Mouse (Mus musculus) lung, postnatal 0 days (tissue): ENCODE measurements around the gene Islr. TPM values are rescaled to one million over a fixed set of nuclear protein-coding genes. Genes with fewer than 3 reads are reported as not detected.

Experiments
- ATAC-seq: fragments of 200-750 bp; cut with Nextera tagmentation; 2 replicates; pipeline ENCODE4 v1.8.0; 2017; ENCODE audit warnings: moderate library complexity
- DNase-seq: peaks from one replicate; pipeline ENCODE4 v3.0.0-alpha.2; 2016; ENCODE audit warnings: low spot score
- H3K27ac ChIP-seq: fragments of 300-500 bp; sonication (generic); 2 replicates; pipeline ENCODE4 v1.5.1; 2014; ENCODE audit warnings: antibody characterized with exemption, mild to moderate bottlenecking, low read length, mixed read lengths
- H3K27me3 ChIP-seq: fragments of 300-500 bp; sonication (generic); replicated peaks from 2 replicates; pipeline ENCODE4 v1.6.1; 2014; ENCODE audit warnings: low read length, mixed read lengths; ENCODE audit not compliant: insufficient read depth
- H3K36me3 ChIP-seq: fragments of 300-500 bp; sonication (generic); 2 replicates; pipeline ENCODE4 v1.6.1; 2014; ENCODE audit warnings: low read length, mixed read lengths; ENCODE audit not compliant: insufficient read depth
- H3K4me1 ChIP-seq: fragments of 300-500 bp; sonication (generic); 2 replicates; pipeline ENCODE4 v1.6.1; 2014; ENCODE audit warnings: antibody characterized with exemption, low read depth, low read length, mixed read lengths; ENCODE audit not compliant: insufficient read depth
- H3K4me2 ChIP-seq: fragments of 300-500 bp; sonication (generic); replicated peaks from 2 replicates; pipeline ENCODE4 v1.6.1; 2014; ENCODE audit warnings: low read depth, mild to moderate bottlenecking, low read length, moderate library complexity, mixed read lengths
- H3K4me3 ChIP-seq: fragments of 300-500 bp; sonication (generic); 2 replicates; pipeline ENCODE4 v1.5.1; 2014; ENCODE audit warnings: low read depth, low read length
- H3K9ac ChIP-seq: fragments of 300-500 bp; sonication (generic); replicated peaks from 2 replicates; pipeline ENCODE4 v1.6.1; 2014; ENCODE audit warnings: low read depth, mild to moderate bottlenecking
- H3K9me3 ChIP-seq: fragments of 300-500 bp; sonication (generic); 2 replicates; pipeline ENCODE4 v1.6.1; 2016; ENCODE audit warnings: low read length, mixed read lengths
- CTCF ChIP-seq: IDR thresholded peaks from 2 replicates; pipeline ENCODE4 v1.5.1; 2016; ENCODE audit warnings: antibody characterized with exemption, mild to moderate bottlenecking
- EP300 ChIP-seq: IDR thresholded peaks from 2 replicates; pipeline ENCODE4 v1.6.1; 2016; ENCODE audit warnings: antibody characterized with exemption, mild to moderate bottlenecking, control low read depth
- WGBS: fragments of 180-500 bp; shearing (Covaris S2); extraction: QIAGEN DNeasy Blood & Tissue Kit; methylation state at CpG from one replicate; pipeline ENCODE4 v1.1.7; 2014; 5-methylcytosine and 5-hydroxymethylcytosine counted together
- polyA plus RNA-seq: library from polyadenylated mRNA; unstranded; fragments of >200 nt; fragmentation: Nextera tagmentation; extraction: Ambion mirVana; gene quantifications from 2 replicates; pipeline ENCODE4 v1.2.1, GENCODE M21; 2015

Gene Islr
- polyA plus RNA-seq, 1 experiment from 2014 or later, result 21.6 TPM

DNA sequence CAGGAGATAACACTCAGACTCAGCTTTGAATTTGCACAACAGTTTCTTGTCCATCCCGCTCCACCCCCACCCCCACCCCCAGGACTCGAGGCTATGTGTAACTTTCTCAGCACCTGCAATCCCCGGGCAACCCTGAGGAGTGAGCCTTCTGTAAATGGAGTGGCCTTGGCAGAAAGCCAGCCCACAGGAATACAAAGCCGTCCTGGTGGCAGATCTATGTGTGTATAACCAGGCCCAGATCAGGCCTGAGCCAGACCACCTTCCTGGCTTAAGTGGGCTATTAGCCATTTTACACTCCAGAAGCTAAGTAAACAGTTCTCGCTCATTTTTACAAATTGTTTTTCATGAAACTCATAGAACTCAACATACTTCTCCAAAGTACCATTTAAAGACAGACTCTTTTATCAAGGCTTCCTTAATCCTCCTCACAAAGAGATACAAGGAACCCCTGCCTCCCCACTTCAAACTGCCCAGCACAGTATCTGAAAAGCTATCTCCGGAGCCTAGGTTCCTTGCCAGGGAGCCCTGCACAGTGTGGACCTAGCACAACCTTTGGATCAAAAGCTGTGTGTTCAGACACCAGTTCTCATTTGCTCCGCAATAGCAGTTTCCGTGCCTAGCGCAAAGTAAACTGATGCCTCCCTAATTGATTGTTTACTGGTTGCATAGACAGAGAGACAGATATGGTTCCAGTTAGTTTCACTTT is 37.8 kb upstream of the Islr start:
- H3K9me3 ChIP-seq, result no peaks in the 10 kb centered on the region
- H3K4me1 ChIP-seq, result peaks cover 4% of the 10 kb centered on the region; the same call in 1 of the 2 replicates
- 40% methylated on average over 9 of the region's 9 CpGs for whole genome bisulfite sequencing
- DNase-seq, result peak; percentile 81
- no peak overlapping the region for H3K4me3 ChIP-seq
- no peak overlapping the region for H3K4me2 ChIP-seq
- no peak overlapping the region for H3K9ac ChIP-seq
- peak overlapping the region; percentile 4; the same call in 1 of the 2 replicates for H3K27ac ChIP-seq
- no peak for TF ChIP-seq CTCF
- TF ChIP-seq EP300, result no peak
- peak; percentile 79 for ATAC-seq
- no peaks in the 10 kb centered on the region for H3K27me3 ChIP-seq
- H3K36me3 ChIP-seq, result no peaks in the 10 kb centered on the region

DNA sequence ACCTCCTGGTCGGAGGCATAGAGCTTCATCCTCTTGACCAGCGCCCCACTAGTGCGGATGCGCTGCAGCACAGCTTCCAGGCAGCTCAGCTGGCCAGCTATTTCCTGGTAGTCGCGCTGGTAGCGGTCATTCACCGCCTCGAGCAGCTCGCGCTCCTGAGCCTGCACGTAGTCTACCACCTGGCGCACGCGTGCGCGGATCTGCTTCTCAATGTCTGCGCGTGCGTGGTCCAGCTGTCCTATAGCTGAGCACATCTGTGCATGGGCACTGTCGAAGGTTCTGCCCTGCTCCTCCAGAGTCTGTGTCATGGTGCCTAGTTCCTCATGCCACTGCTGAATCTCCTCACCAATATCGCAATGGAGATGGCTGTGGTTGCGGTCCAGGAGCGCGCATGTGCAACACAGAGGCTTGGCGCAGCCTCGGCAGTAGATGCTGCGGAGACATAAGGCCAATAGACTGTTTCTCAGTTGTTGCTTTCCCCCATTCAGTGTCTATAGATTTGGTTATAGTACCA is 30.5 kb upstream of the Islr start:
- H3K27me3 ChIP-seq, result no peaks in the 10 kb centered on the region
- ATAC-seq, result no peak
- 95% methylated on average over 28 of the region's 28 CpGs for WGBS
- H3K9ac ChIP-seq, result no peak overlapping the region
- H3K4me3 ChIP-seq, result no peak overlapping the region
- H3K36me3 ChIP-seq, result peaks cover 18% of the 10 kb centered on the region
- no peak overlapping the region for H3K27ac ChIP-seq
- H3K4me2 ChIP-seq, result no peak overlapping the region
- TF ChIP-seq EP300, result no peak
- TF ChIP-seq CTCF, result no peak
- H3K9me3 ChIP-seq, result no peaks in the 10 kb centered on the region
- no peaks in the 10 kb centered on the region for H3K4me1 ChIP-seq
- no peak for DNase-seq

DNA sequence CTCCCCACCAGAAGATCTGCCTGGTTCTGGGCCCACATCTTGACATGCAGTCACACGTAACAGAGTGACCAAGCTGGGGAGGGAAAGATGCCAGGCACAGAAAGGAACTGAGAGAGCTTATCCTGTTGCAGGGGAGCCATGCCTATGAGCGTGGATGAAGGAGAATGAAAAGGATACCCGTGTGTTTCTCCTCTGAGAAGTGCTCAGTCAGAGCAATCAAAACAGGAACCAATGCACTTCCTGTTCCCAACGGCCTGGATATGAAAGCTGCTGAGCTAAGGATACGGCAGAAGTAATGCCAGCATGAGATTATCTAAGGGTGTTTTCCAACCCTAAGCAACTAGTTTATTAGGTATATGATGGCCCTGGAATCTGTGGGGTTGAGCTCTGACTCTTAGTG is 28.3 kb upstream of the Islr start:
- 45% methylated on average over 5 of the region's 5 CpGs for WGBS
- TF ChIP-seq CTCF, result no peak
- TF ChIP-seq EP300, result no peak
- ATAC-seq, result no peak; the same call in 1 of the 2 replicates

DNA sequence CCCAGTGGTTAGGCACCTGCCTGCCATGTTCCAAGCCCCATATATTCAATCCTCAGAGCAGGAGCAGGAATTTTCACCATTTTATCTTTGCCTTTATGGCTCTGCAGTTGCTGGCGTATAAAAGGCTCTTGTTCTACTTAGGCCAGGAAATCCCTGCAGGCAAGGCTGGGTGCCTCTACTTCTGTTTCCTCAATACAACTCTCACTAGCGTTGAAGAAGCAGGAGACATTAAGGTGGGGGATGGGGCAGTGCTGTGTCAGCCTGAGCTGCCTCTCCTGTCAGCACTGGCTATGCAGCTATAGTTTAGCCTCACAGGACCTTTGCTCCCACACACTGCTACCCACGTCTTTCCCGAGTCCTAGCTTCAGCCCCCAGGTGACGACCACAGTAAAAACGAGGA is 27.6 kb upstream of the Islr start:
- no peak overlapping the region for H3K9ac ChIP-seq
- WGBS, result 51% methylated on average over 6 of the region's 6 CpGs

More for the DNA sequence above, 28.3 kb upstream of the Islr start:
- Histone ChIP-seq H3K4me2 (no peak overlapping the region), H3K27me3 (no peaks in the 10 kb centered on the region), H3K36me3 (peaks cover 30% of the 10 kb centered on the region), H3K4me3 (no peak overlapping the region), H3K27ac (peak overlapping the region; percentile 32), H3K9ac (no peak overlapping the region), H3K9me3 (no peaks in the 10 kb centered on the region), H3K4me1 (no peaks in the 10 kb centered on the region)
- no peak for DNase-seq

DNA sequence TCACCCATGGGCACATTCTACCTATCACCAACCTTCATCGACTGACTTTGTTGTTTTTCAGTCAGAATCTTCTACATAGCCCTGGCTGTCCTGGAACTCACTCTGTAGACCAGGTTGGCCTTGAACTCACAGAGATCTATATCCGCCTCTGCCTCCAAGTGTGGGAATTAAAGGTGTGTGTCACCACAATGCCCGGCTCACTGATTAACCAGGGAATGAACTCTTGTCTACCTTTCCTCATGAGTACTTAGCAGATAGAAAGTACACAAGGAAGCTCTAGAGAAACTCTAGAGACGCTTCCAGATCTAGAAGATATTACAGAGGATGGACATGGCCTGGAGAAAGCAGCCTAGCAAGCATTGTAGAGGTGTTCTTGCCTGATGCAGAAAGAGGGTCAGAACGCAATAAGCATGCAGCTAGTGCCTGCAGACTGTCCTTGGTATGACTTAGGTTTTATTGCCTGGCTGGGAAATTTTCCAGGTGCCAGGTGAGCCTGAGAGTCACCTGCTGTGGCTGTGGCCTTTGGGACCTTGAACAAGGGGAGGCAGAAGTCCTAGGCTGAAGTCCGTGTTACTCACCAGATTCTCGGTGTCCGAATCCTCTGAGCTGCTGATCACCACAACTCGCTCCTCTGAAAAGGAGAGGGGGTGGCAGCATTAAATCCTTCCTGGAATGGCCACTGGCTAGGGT is 24.8 kb upstream of the Islr start:
- 94% methylated on average over 9 of the region's 9 CpGs for WGBS
- Histone ChIP-seq H3K4me2 (no peak overlapping the region), H3K9ac (no peak overlapping the region), H3K4me1 (no peaks in the 10 kb centered on the region), H3K36me3 (peaks cover 24% of the 10 kb centered on the region), H3K27ac (no peak overlapping the region), H3K9me3 (no peaks in the 10 kb centered on the region), H3K4me3 (no peak overlapping the region), H3K27me3 (no peaks in the 10 kb centered on the region)
- no peak for TF ChIP-seq CTCF
- no peak for TF ChIP-seq EP300
- DNase-seq (no peak), ATAC-seq (no peak)

More for the DNA sequence above, 27.6 kb upstream of the Islr start:
- Histone ChIP-seq H3K27ac (peak overlapping the region; percentile 32), H3K27me3 (no peaks in the 10 kb centered on the region), H3K4me2 (no peak overlapping the region), H3K4me3 (no peak overlapping the region), H3K36me3 (peaks cover 30% of the 10 kb centered on the region), H3K9me3 (no peaks in the 10 kb centered on the region), H3K4me1 (no peaks in the 10 kb centered on the region)
- ATAC-seq (no peak), DNase-seq (no peak)
- TF ChIP-seq CTCF (no peak), EP300 (no peak)
